Mouse (Mus musculus) right cerebral cortex, postnatal 14 days (tissue): ENCODE measurements around the gene Pkdcc.

Experiments
- DNase-seq: peaks from one replicate; pipeline ENCODE4 v3.0.0; 2022

Gene Pkdcc

DNA sequence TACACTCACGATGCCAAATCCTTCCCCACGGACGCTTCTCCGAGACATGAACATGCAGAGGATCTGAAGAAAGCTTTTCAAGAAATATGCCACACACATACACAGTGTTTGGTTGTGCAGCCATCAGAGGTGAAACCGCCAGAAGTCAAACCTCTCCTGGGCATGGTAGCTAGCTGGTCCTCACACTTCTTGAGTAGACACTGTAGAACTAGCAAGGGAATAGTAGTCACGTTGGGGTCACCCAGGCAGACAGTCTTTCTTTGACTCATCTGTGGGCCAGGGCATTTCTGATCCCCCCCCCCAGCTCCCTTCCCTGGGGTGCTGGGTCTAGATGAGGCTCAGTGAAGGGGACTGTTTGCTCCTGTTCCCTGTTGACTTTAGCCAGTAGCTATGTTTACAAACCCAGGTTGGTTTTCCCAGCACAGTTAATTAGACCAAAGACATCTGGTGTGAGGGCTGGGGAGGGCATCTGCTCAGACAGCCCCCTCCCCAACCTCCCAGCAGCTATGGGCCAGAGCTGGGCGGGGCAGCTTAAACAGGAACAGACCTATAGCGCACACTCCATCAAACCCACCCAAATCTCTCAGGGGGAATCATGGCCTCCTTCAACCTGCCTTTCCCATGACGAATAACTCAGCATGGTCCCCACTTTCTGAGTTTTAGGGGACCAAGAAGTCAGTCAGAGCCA, 1.7 kb upstream of the Pkdcc start:
- DNase-seq = no peak

DNA sequence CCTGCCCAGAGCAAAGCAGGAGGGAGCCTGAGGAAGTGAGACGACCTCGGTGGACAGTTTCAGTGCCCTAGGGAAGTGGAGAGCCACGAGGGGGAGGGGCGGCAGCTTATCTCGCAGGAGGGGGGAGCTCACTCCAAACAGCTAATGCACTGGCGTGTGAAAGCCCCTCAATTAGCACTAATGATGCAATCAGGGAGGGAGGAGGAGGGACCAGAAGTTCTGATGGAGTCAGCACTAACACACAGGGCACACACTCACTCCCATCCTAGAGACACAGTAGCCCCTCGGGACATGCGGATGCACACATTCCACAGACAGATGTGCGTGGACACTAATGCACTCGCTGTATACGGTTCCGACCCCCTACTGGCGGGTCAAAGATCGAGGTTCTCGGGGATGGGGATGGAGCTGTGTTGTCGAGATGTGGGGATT, 915 bp upstream of the Pkdcc start:
- DNase-seq = peak; percentile 45

DNA sequence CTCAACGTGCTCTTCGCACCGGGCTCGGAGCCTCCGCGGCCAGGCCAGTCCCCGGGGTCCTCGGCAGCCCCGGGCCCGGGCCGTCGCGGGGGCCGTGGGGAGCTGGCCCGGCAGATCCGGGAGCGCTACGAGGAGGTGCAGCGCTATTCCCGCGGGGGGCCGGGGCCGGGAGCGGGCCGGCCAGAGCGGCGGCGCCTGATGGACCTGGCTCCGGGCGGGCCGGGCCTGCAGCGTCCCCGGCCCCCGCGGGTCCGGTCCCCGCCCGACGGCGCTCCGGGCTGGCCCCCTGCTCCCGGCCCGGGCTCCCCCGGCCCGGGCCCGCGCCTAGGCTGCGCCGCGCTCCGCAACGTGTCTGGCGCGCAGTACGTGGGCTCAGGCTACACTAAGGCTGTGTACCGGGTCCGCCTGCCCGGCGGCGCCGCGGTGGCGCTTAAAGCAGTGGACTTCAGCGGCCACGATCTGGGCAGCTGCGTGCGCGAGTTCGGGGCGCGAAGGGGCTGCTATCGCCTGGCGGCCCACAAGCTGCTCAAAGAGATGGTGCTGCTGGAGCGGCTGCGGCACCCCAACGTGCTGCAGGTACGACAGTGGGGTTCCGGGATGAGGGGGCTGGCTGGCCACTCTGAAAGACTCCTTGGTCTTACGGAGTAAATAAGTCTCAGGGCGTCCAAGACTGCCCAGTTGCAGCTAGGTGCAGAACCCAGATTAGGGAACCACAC, 595 bp downstream of the Pkdcc start:
- peak; percentile 53 for DNase-seq

- DNase-seq = no peak
Measured at GRCm38 (mm10) chr17:83216251-83216919, 1.3 kb downstream of the Pkdcc start.

DNA sequence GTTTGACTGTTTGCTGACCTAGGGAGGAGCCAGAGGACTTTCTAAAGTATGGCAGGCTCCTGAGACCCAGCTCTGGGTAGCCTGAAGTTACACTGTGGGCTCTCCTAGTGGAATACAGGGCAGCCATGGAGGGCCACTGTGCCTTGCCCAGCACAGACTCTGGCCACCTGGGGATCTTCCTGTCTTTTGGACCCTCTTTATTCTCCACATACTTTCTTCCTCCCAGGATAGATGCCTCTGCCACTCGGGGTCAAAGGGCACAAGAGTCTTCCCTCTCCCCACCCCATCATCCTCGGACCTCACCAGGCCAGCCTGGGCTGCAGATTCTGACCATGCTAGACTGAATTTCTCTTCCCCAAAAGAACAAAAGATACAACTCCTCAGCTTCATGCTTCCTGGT, 3.1 kb downstream of the Pkdcc start:
- DNase-seq = no peak

DNA sequence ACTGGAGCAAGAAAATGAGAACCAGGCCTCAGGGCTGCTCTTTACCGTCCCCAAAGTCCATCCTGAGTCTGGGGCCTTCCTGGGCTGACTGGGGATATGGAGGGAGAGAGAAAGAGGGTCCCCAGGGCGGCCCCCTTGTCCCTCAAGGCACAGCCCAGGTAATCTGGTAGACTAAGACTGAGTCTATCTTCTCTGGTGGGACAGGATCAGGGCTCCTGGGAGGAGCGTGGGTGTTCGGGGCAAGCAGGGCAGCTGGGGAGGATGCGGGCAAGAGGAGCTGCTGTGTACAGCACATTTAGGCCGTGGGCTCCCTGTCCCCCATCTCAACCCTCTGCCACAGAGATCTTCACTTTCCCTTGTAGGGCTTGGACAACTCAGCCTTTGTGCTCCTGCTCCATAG, 3.6 kb downstream of the Pkdcc start:
- no peak for DNase-seq

GRCm38 (mm10) chr17:83219351-83220287, 4.5 kb downstream of the Pkdcc start:
- DNase-seq = no peak

DNA sequence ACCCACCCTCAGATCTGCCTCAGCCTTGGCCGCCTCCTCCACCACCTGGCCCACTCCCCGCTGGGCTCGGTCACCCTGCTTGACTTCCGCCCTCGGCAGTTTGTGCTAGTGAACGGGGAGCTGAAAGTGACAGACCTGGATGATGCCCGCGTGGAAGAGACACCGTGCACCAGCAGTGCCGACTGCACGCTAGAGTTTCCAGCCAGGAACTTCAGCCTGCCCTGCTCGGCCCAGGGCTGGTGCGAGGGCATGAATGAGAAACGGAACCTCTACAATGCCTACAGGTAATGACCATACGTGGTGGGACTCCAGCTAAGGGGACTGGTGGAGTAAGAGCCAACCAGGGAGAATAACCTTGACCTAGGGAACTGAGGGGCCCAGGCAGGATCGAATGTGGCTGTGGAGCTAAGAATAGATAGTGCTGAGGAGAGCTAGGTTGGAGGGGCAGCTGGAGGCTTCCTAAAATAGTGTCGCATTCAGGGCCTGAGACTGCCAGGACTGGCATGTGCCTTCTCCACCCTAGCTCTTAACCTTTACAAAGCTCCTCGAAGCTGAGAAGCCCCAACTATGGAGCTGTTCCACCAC, 6.0 kb downstream of the Pkdcc start:
- DNase-seq = no peak

DNA sequence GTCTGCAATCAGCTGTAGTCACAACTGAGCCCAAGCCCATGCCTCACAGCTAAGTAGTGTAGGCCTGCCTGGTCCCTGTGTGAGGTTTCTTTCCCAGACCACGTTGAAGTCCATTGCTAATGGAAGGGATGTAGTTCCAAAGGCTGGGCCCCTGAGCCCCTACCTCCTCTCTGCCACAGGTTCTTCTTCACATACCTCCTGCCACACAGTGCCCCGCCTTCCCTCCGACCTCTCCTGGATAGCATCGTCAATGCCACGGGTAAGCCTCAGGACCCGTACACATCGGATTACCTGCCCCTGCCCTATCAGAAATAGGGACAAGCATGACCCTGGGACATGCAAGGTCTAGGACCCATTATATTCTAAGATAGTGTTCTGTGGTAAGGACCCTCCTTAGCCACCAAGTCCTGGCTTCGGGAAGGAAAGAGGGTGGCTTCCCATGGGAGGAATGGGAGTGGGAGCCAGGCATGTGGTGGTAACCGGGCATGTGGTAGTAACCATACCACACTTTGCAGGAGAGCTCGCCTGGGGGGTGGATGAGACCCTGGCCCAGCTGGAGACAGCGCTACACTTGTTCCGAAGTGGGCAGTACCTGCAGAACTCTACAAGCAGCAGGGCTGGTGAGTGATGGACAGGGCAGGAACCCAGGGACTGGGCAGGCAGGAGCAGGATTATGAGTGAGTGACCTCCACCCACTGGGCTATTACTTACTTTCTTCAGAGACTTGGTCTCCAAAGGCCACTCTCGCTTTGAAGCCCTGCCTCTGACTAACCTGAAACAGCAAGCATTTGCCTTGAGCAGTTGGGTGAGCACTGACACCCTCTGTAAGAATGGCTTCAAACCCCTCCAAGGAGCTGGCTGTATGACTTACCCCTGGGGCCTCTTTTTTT, 6.8 kb downstream of the Pkdcc start:
- no peak for DNase-seq

- DNase-seq = no peak
Measured at GRCm38 (mm10) chr17:83222705-83223104, 7.6 kb downstream of the Pkdcc start.

DNA sequence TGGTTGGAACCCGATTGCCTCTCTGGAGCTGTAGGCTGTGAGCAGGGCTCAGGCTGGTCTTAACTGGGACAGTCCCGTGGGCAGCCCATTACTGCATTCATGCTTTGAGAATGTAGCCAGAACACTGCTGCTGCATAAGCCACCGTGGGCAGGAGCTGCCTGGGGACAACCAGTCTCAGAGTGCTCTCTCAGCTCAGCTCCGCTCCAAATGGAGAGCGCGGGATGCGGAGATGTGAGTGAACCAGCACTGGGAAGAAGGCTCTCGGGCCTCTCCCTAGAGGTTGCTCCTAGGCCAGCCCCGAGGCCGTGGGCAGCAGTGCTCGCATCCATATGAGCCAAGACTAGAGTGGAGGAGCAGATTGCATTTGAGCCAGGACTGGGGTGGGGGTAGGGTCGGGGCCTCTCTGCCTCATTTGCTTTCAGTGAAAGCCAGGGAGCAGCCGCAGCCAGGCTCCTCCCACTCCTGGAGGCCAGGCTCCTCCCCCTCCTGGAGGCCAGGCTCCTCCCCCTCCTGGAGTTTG, 9.4 kb downstream of the Pkdcc start:
- peak; percentile 27 for DNase-seq

DNA sequence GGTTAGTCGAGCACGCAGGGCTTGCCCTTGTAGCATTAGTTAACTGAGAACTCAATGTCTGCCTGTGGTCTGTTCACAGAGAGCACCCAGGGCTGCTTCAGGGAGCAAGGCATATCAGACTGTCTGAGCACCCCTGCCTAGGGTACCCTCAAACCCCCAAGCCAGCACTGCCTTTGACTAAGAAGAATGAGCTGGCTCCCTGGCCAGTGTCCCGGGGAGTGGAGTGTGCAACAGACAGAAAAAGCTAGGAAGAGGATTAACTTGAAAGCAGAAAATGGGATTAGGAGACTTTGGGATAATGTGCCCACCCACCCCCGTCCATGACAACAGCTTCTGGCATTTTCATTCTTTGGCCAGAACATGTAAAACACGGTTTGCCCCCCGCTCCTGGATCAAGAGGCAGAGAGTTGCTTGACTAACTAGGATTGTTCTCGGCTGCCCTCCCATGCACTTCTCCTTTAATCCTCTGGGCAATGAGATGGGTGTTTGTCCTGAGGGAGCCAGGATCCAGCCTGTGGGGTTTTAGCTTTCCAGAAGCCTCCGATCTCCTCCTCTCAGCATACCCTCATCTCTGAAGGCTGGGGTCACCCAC, 11.4 kb downstream of the Pkdcc start:
- no peak for DNase-seq

DNA sequence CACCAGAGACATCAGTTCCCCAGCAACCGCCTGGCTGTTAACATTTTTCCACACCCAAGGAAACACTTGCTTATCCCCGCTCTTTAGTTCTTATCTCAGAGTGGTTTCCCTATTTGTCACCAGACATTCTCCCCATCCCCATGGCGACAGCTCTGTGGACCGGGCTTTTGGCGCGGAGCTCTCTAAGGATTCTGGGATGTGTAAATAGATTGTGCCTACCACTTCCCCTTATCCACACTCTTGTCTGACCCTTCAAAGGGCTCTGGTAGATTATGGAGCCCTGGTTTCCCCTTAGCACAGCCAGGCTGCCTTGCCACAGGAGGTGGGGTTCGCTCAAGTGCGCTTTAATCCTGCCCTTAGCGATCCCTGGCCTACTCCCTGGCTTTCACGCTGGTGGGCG, 16.3 kb downstream of the Pkdcc start:
- DNase-seq = no peak

DNA sequence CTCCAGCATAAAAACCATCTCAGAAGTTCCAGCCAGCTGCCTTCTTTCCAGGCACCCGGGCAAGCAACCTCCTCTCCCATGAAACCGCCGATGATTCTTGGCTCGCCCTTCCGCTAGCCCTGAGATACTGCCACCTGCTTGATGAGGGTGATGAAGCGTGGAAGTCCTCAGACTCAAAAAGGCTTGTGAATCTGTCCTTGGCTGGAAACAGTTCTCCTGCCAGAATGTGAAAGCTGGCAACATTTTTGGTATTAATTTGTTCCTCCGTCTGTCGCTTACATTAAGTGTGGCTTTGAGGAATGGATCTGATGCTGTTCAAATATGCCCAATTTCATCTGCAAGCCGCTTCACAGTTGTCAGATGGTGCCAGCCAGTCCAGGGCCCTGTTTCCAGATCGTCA, 20.1 kb downstream of the Pkdcc start:
- DNase-seq = no peak

DNA sequence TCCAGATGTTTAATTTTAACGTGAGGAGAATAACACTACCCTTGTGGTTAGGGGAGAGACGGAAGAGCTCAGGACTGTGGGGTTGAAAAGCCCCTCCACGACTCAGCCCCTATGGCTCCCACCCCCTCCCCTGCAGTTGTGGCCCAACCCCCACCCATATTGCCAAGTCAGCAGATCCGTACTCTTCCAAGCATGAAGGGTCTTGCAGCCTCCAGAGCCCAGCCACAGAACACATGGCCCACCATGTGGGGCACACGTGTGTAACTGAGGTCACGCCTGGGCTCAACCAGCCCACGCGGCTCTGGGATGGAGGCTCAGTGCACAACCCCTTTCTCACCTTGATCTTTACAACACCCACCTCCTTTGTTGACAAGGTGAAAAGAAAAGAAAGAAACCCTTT, 21.1 kb downstream of the Pkdcc start:
- no peak for DNase-seq

DNA sequence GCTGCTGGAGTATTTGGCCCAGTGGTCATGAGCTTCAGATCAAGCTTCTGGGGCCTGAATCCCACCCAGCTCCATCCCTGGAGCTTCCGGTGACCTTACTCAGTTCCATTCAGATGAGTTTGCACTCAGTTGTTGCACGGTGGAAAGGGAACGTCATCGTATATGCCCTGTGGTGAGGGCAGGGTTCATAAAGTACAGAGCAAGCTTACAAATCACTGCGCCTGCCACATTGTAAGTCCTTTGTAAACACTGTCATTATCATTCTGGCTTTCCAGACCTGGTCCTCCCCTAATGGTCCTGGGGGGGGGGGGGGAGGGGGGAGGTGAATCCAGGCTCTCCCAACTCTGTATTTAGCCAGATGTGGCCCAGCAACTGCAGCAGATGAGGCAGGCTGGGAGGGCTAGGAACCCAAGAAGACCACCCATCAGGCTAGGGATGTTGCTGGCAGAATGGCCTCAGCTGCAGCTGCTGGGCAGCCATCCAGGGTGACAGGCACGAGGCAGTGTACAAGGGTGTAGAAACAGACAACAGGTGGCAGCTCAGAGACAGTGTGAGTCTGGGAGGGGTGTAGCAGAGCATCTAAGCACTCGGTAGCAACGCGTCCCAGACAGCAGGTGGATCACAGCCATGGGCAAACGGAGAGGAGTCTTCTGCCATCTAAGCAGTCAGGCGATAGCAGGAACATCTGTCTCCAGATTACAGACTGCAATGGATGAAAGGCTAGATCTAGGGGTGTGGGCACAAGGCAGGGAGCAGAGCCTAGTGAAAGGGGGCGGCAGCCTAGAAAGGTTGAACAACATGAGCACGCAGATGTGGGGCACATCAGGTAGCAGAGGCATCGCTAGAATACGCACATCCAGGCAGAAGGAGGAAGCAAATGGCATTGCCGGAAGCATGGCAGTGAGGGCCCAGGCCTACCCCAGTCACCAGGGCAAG, 23.3 kb downstream of the Pkdcc start:
- DNase-seq = no peak

DNA sequence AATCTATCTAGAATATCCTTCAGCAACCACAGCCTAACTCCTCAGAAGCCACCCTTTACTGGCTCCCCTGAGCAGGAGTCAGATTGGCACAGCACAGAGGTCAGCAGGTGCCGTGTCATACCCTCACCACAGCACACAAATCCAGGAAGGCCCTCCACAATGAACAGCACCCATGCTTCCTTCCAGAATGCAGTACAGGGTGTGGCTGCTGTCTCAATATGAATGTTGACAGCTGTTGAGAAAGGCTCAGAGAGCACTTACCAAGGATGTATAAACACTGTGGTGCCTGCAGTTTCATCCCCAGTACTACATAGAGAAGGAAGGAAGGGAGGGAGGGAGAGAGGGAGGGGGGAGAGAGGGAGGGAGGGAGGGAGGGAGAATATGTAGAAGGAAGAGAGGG, 29.4 kb downstream of the Pkdcc start:
- no peak for DNase-seq

GRCm38 (mm10) chr17:83245460-83245859, 30.4 kb downstream of the Pkdcc start:
- no peak for DNase-seq

DNA sequence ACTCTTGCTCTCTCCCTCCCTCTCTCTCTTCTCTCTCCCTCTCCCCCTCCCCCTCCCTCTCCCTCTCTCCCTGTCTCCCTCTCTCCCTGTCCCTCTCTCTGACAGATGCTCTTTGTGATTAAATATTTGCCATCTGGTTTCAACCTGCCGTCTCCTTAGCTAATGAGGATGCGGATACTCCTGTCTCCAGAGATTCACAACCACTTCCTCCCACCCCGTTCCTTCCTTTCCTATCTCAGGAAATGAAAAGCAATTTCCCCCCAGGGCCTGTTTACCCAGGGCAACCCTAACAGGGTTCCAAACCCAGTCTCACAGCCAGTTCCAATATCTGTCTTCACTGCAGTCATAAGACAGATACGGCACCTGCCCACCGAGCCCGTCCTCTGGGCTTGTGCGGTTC, 31.0 kb downstream of the Pkdcc start:
- DNase-seq = no peak

DNA sequence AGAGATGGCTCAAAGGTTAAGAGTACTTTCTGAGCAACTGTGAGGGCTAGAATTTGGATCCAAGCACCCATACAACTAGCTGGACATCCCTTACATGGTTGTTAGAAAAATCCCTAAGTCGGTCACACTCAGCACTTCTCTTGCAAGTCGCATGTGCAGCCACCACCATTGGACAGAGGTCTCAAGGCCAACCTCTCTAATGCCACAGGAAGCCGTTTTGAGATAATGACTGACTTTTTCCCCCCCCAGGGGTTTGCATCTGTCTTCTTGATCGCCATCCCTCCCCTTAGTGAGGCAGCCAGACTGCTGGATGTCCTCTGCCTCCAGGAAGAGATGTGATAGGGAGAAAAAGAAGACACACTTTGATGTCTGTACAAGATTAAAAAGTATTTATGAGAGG, 32.1 kb downstream of the Pkdcc start:
- no peak for DNase-seq
